Comparison of ENCODE assay signal across 17 mouse cellular contexts in genomic region chr11:103419226-103419625, GRCm38 (mm10). TPM values are rescaled to one million over a fixed set of nuclear protein-coding genes. Genes with fewer than 3 reads are reported as not detected.
DNase-seq lines count a peak whose midpoint lies in the region; ATAC-seq and TF ChIP-seq lines count a peak whose summit lies in the region.
"Had no signal": no experiment of that assay in that cellular context is flagged by ENCODE, and none has a peak within 500 bp of the region (broad histone marks: within the 10 kb centered on the region; RNA-seq: fewer than 3 reads in every experiment).

No protein-coding gene starts in this region.

- no peak for ATAC-seq in kidney, embryonic 16.5 days (ENCODE audit: low FRiP score, low TSS enrichment)
- ATAC-seq in lung, postnatal 0 days, result peak; percentile 17
- ATAC-seq: CD4-positive, CD25-positive, alpha-beta regulatory T cell, adult 4 months; forebrain, postnatal 0 days had no signal

- H3K4me2 ChIP-seq in kidney, embryonic 16.5 days (replicated peaks; ENCODE audit: low read depth, low read length), result no peak overlapping the region
- no peak overlapping the region for H3K4me2 ChIP-seq in lung, postnatal 0 days (replicated peaks; ENCODE audit: low read depth, low read length)
- H3K4me2 ChIP-seq: hindbrain, embryonic 15.5 days; limb, embryonic 12.5 days; lung, embryonic 15.5 days; midbrain, embryonic 11.5 days had no signal

- peak; percentile 25 for DNase-seq in kidney, adult 18-20 months
- peak; percentile 10 for DNase-seq in lung, postnatal 0 days (ENCODE audit: low spot score)
- no peak for DNase-seq in lung, postnatal 25 days (ENCODE audit: low spot score)
- DNase-seq in induced T-regulatory cell, adult 2 months (ENCODE audit: low read depth), result peak; percentile 16
- DNase-seq in splenic B cell, adult 2 months (ENCODE audit: low read depth, low spot score), result peak; percentile 35
- DNase-seq in gastrocnemius, postnatal 14 days, result no peak
- DNase-seq: adrenal gland, postnatal 10 days; cerebellum, adult 8-10 months; forebrain, postnatal 0 days; gastrocnemius, postnatal 10 days; thymus, postnatal 14 days had no signal

- TF ChIP-seq CTCF in lung, postnatal 0 days (IDR thresholded peaks at IDR 0.05), result no peak

- H3K4me1 ChIP-seq in kidney, embryonic 16.5 days (ENCODE audit: insufficient read depth, low read length), result no peaks in the 10 kb centered on the region
- H3K4me1 ChIP-seq in lung, postnatal 0 days (ENCODE audit: insufficient read depth, low read depth, low read length), result no peaks in the 10 kb centered on the region
- H3K4me1 ChIP-seq: hindbrain, embryonic 15.5 days; limb, embryonic 12.5 days; lung, embryonic 15.5 days had no signal

- no peak overlapping the region for H3K27ac ChIP-seq in kidney, embryonic 16.5 days (ENCODE audit: low read length)
- no peak overlapping the region for H3K27ac ChIP-seq in lung, postnatal 0 days (ENCODE audit: low read length)
- H3K27ac ChIP-seq: hindbrain, embryonic 15.5 days; limb, embryonic 12.5 days; lung, embryonic 15.5 days had no signal

- no peaks in the 10 kb centered on the region for H3K36me3 ChIP-seq in kidney, embryonic 16.5 days (ENCODE audit: insufficient read depth, low read length)
- no peaks in the 10 kb centered on the region for H3K36me3 ChIP-seq in lung, postnatal 0 days (ENCODE audit: insufficient read depth, low read length)
- H3K36me3 ChIP-seq in splenic B cell, adult 2 months (ENCODE audit: control insufficient read depth, insufficient read depth, low read length, poor library complexity, severe bottlenecking), result no peaks in the 10 kb centered on the region
- H3K36me3 ChIP-seq: hindbrain, embryonic 15.5 days; limb, embryonic 12.5 days; lung, embryonic 15.5 days had no signal

- H3K4me3 ChIP-seq in kidney, embryonic 16.5 days (ENCODE audit: low read length), result no peak overlapping the region
- H3K4me3 ChIP-seq in lung, postnatal 0 days (ENCODE audit: low read depth, low read length), result no peak overlapping the region
- H3K4me3 ChIP-seq: hindbrain, embryonic 15.5 days; limb, embryonic 12.5 days; lung, embryonic 15.5 days had no signal

- no peak for TF ChIP-seq EP300 in lung, postnatal 0 days (IDR thresholded peaks at IDR 0.05)

- H3K9me3 ChIP-seq in kidney, embryonic 16.5 days (ENCODE audit: low read length), result no peaks in the 10 kb centered on the region; the same call in 1 of the 2 replicates
- no peaks in the 10 kb centered on the region for H3K9me3 ChIP-seq in lung, postnatal 0 days (ENCODE audit: low read length)
- H3K9me3 ChIP-seq: hindbrain, embryonic 15.5 days; limb, embryonic 12.5 days; lung, embryonic 15.5 days had no signal

- H3K27me3 ChIP-seq in kidney, embryonic 16.5 days (ENCODE audit: insufficient read depth, low read length), result 0 out of 2 replicates have a peak, but pooled peaks cover under 1% of the 10 kb centered on the region
- no peaks in the 10 kb centered on the region for H3K27me3 ChIP-seq in lung, postnatal 0 days (replicated peaks; ENCODE audit: insufficient read depth, low read length)
- H3K27me3 ChIP-seq in splenic B cell, adult 2 months (ENCODE audit: control insufficient read depth, insufficient read depth, low read length, poor library complexity, severe bottlenecking), result no peaks in the 10 kb centered on the region
- H3K27me3 ChIP-seq: hindbrain, embryonic 15.5 days; lung, embryonic 15.5 days had no signal

- 75% methylated on average over 5 of the region's 5 CpGs for WGBS in kidney, embryonic 16.5 days
- 52% methylated on average over 5 of the region's 5 CpGs for WGBS in lung, postnatal 0 days

- H3K9ac ChIP-seq in kidney, embryonic 16.5 days (replicated peaks; ENCODE audit: low read length), result no peak overlapping the region
- no peak overlapping the region for H3K9ac ChIP-seq in lung, postnatal 0 days (replicated peaks; ENCODE audit: low read depth)
- H3K9ac ChIP-seq: forebrain, postnatal 0 days; hindbrain, embryonic 15.5 days; limb, embryonic 12.5 days; lung, embryonic 15.5 days had no signal

- intact Hi-C loops in gastrocnemius, postnatal 14 days (cut with DNase I; ENCODE audit: low total_unique reads), result no loop called here

RNA-seq across cellular contexts. Expression of gene Plekhm1, which starts 6.7 kb away (rescaled TPM):
- 9.2 and 10.3 TPM in 2 replicates for polyA plus RNA-seq in kidney, embryonic 16.5 days (2015; fragmentation: Nextera tagmentation; extraction: Ambion mirVana)
- polyA plus RNA-seq in lung, postnatal 0 days (2015; fragmentation: Nextera tagmentation; extraction: Ambion mirVana), result 8.1 and 9.4 TPM in 2 replicates
- 1 to 10 TPM; 7.9 to 9.3 TPM for total RNA-seq in gastrocnemius, postnatal 14 days (2021)

RNA-seq across cellular contexts. Expression of gene Arhgap27, which starts 55.7 kb away (rescaled TPM):
- polyA plus RNA-seq in kidney, embryonic 16.5 days (2015; fragmentation: Nextera tagmentation; extraction: Ambion mirVana), result 17.8 and 18.7 TPM in 2 replicates
- polyA plus RNA-seq in lung, postnatal 0 days (2015; fragmentation: Nextera tagmentation; extraction: Ambion mirVana), result 18.5 and 20.0 TPM in 2 replicates
- total RNA-seq in gastrocnemius, postnatal 14 days (2021), result 10 to 100 TPM in 1 of 2 experiments, 1 to 10 TPM in 1; 7.5 to 13.5 TPM

Comparison
In these comparisons a context has a peak if more than half of its experiments do, and no peak if none do; other contexts are left out.
1. DNase-seq: peak in kidney, adult 18-20 months (single experiment), lung, postnatal 0 days (single experiment), induced T-regulatory cell, adult 2 months (single experiment) and splenic B cell, adult 2 months (single experiment); none in lung, postnatal 25 days (single experiment) and gastrocnemius, postnatal 14 days (single experiment).